Mouse (Mus musculus): Measurements from ENCODE around the gene Dse.
A peak's percentile ranks its signal among the peaks of the same experiment; 100 is the strongest.

Gene Dse

DNA sequence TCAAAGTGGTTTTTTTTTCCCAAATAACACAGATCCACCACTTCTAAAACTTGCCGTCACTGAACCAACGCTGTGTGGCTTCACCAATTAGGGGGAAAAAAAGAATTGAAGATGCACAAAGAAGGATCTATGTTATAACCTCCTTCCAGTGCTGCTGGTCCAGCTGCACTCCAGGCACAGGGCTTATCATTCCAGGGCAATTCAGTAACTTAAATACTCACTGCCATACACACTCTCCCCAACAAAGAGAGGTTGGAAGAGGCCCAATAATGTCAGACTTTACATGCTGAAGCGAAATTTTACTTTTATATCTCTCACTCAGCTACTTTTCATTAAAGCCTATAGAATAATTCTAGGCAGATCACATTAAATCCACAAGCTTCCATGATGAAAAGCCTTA lies 8.9 kb downstream of the Dse start:
- DNase-seq (ENCODE audit: low spot score) = no peak

DNA sequence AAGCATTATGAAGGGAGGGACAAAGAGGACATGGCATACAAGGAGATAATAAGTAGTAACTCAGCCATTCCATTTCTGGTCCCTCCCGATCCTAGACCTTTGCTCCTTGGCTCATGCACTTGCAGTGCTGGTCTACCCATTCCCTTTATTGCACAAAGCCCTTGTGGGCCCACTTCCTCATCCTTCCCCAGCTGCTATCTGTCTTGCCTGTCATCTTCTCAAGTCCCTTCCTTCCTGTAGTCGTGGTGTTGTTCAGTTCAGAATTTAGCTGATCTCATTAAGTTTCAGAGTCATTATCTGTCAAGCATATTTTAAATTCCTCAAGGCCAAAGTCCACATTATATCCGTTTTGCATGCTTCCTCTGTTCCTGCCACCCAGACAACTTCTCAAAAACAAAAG lies 9.5 kb downstream of the Dse start:
- no peak for DNase-seq (ENCODE audit: low spot score)

DNA sequence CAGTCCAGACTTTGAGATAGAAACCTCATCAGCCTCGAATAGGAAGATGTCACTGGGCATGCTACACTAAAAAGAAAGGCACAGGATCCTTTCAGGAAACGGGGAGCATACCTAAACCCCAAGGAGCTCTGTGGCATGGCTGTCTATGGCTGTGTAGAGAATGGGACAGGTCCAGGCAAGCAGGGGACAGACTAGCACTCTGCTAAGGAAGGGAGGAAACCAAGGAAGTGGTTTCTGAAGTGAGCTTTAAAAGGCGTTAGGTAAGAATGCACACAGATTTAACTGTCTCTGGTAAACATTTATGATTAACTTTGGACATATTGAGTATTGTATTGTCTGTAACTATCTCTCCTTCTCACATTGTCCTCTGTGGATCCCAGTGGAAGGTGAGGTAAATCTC lies 10.2 kb downstream of the Dse start:
- no peak for DNase-seq (ENCODE audit: low spot score)

DNA sequence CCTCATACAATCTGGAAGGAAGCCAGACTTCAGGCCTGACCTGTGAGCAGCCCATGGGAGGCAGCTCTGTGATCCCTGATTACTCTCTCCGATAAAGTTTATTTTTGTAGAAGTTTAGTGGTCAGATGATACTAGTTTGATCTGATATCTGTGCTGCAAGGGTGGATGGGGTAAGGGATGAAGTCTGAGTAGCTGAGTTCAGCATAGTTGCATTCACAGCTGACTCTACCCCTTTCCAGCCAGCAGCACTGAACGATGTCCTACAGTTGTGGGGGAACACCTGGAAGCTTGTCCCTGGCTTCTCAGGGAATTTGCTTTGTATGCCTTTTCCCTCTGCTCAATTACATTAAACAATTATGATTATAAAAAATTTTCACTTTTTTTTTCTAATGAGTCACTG lies 12.6 kb downstream of the Dse start:
- no peak for DNase-seq (ENCODE audit: low spot score)

DNA sequence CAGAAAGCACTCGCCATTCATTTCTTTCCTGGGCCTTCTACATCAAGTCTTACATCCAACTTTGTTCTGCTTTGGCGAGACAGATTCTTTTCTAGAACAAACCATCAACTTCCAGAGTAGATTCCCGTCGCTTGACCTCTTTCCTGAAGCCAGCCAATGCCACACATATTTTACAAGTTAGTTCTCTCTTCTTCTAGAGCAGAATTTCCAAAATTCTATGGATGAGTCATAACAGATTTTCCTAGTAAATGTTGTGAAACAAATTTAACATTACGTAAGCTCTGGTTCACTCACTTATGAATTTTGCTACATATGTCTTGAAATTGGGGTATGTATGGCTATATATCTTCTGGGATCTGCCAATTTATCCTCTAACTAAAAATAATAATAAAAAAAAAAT lies 13.0 kb downstream of the Dse start:
- no peak for DNase-seq (ENCODE audit: low spot score)

DNA sequence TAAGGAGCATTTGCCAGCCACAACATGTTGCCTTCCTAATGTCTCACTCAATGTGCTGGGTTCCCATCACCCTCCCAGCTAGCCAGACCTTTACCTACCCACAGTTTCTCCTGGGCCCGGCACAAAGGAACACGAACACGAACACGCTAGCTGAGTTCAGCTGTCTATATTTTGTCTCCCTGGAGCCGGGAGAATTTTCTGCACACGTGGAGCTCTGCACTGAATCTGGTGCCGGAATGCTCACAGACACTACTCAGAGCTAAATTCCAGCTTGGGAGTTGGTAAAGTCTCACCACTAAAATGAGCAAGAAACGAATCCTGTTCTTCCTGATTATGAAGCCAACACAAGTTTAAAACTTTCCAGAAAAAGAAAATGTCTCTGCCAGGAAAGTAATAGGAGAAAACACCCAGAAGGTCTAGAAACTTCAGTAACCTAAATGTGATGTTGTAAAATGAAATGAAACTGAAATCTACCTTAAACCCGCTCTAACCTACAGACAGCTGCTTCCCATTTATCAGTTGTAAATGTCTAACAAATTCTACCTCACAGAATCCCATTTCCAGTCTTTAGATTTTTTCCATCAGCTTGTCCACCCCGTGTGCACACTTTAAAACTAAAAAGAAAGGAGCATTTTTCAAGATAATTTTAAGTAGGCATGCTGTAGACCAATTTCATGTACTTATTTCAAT lies 20.8 kb downstream of the Dse start:
- no peak for DNase-seq (ENCODE audit: low spot score)

DNA sequence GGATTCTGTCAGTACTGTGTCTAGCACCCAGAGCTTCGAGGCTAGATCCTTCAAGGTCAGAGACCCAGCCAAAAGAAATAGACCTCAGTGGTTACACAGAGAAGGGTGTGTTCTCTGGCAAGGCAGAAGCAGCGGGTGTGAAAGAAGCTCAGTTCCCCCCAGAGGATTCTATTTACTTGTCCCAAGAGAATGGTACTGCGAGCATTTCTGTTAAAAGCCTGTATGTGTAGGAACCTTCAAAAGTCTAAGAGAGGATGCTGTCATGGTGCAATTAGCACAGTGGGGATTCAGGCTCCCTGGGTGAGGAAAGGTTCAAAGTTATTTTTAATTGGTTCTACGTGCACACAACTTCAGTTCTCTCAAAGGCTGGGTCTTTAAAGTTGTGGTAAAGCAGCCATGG lies 22.0 kb downstream of the Dse start:
- no peak for DNase-seq (ENCODE audit: low spot score)

DNA sequence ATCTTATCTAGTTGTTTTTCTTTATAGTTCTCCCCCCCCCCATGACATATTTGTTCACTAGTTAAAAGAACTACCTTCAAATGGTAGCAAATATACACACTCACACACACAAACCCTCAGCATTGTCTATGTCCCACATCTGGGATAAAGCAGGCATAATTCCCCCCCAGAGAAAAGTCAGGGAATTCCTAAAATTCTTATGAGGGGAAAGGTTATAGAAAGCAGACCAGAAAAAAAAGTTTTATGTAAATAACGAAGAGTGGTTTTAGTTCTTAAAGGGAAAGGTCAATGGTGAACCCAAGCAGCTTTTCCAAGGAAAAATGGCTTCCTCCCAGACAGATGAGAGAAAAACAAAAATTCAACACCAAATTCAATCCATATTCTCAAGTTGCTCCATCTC lies 22.6 kb downstream of the Dse start:
- no peak for DNase-seq (ENCODE audit: low spot score)

DNA sequence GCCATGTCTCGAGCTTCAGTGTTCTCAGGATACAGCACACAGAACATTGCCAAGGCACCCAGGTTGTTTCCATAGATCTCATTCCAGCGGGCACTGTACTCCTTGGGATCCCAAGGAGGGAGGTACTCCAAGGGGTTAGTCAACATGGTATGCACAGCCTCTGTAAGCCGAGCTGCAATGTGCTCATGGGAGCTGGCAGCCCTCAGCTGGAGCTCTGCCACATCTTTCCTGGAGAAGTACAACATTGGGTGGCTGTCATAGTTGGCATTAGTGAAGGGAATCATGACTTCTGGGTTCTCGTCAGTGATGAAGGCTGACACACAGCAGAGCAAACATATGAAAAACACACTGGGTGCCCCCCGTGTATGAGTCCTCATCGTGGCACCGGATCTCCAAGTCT lies 23.8 kb downstream of the Dse start:
- DNase-seq (ENCODE audit: low spot score) = no peak

DNA sequence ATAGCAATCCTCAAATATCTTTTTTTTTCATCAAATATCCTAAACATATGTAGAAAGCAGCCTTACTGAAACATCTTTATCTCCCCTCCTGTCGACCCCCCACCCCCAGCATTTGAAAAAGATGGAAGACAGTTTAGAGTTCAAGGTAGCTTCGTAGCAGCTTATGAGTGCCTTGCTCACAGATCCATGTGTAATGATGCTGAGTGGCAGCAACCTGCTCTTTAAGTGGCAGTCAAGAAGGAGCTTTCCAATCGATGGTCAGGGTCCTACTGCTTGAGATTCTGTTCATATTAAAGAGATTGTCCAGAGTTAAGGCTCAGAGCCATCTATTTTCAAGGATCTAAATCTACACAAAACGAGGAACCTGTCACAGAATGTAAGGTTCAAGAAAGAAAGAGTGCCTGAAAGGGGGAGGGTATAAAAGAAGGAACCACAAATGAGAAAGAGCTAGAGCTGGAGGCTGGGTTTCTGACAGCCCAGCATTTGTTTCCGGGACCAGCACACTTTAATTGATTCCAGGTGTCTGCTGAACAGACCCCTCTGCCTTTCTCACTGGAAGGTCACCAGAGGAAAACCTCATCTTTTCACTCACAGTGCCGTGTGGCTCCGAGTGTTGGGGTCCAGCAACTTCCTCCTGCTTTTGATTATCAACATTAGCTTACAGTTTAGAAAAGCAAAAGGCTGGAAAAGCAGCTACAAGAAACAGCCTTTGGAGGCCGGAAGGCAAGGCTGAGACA lies 31.5 kb downstream of the Dse start:
- no peak for DNase-seq (ENCODE audit: low spot score)

DNA sequence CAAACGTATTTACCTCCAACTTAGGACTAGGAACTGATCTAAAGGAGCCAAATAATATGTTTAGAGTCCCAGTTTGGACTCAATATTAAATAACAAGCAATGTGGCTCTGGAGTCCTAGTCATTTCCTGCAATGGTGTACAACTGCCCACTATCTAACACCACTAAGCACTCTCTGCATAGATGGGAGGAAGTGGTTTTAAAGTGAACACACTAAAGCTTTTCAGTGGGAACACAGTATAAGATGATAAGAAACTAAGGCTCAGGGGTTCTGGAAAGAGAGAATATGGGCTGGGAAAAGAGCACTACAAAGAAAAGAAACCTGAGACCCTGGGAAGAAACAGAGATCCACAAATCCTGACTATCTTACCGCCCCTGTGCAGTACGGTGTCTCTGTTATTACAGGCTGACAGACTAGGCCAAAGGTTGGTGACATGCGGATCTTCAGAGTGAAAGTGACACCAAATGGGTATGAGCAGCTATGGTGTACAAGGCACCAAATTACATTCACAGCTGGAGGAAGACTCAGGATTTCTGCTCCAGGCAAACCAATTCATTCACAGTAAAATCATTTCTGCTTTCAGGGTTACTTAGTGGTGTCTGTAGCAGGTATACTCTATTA lies 34.7 kb downstream of the Dse start:
- peak; percentile 9 for DNase-seq (ENCODE audit: low spot score)

DNA sequence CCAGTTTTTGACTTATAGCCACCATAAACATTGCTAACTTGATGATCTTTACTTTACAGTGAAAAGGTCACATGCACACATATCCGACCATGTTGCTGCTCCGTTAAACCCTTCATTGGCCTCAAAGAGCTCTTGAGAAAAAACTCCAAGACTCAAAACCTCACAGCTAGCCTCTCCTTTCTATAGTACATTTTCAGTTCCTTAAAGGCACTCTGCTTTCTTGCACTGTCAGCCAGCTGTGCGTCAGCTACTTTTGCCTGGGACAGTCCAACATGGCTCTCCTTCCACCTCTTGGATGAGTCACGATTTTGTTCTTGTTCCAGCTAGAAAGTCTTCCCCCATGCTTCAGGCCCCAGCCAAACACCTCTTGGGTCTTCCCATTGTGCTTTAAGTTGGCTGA lies 35.9 kb downstream of the Dse start:
- peak; percentile 20 for DNase-seq (ENCODE audit: low spot score)

DNA sequence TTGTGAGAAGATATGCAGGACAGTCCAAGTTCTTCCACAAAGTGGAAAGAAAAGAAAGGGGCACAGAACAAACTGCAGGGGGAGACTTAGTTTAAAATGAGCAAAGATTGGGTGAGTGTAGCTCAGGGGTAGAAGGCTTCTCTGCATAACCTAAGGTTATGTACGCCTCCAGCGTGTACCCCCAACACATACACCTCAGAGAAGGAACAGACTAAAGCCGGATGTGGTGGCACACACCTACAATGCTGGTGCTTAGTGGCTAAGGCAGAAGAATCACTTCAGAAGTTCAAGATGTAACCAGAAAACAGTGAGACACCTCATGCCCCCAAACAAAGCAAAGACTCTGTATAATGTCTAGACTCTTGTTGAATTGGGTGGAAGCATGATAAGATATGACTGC lies 36.3 kb downstream of the Dse start:
- peak; percentile 14 for DNase-seq (ENCODE audit: low spot score)

DNA sequence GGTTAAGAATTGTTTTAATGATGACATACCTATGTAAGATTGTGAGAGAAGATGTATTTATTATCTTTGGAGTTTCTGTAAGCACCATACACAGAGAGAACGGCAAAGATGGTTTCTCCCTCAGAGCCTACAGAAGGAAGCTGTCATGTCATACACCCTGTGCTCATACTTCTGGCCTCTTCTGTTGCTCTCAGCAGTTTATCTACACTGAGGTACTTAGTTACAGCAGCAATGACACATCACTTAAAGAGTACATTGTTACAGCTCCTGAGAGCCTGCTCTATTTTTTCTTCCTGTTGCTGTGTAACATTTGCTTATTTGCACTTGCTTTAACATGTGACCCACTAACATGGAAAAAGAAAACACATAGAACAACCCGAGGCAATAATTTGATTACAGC lies 40.5 kb downstream of the Dse start:
- no peak for DNase-seq (ENCODE audit: low spot score)

DNA sequence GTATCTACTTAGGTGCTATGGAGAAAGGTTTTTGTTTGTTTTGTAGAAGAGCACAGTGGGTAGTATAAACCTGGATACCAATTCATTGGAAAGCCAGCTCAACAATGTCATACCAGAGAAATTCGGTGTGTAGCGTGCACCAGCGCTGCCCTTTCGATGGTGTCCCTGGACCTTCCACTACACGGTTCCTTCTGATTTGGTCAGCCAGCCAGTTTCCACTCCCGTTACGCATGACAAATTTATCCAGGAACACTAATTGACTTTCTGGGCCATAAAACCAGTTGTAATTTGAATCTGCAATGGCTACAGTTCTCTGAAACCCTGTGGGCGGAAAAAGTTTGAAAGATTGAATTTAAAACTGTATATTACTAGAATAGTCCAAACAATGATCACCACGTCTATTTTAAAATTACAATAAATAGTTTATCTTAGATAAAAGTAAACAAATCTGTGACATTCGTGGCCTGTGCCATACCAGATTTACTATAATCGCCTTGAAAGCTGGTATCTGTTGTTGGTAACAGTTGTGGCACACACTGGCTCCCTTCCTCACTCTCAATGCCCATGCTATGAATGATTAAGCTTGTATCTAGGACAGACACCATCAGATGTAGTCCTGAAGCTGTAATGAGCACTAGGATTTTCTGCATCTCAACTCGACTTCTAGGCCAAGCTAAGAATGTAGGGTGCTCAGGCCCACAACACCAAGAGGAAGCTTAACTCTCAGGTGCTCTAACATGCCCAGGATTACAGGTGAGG lies 51.5 kb downstream of the Dse start:
- no peak for DNase-seq (ENCODE audit: low spot score)

DNA sequence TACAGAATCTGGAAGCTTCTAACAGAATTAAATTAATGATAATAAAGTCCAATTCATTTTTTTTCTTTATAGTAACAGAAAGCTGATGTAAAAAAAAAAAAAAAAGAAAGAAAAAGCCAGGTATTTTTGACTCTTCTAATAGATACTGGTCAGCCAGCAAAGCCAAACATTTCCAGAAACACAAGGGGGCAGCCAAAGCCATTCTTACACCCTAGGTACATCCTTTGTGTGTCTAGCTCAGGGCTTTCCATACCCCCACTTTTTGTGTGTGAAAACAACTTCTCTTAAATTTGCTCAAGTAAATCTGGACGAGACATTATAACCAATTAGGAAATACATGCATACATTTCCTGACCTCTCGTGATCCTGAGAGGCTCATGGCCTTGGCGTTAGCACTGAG lies 55.7 kb downstream of the Dse start:
- peak; percentile 13 for DNase-seq (ENCODE audit: low spot score)

DNA sequence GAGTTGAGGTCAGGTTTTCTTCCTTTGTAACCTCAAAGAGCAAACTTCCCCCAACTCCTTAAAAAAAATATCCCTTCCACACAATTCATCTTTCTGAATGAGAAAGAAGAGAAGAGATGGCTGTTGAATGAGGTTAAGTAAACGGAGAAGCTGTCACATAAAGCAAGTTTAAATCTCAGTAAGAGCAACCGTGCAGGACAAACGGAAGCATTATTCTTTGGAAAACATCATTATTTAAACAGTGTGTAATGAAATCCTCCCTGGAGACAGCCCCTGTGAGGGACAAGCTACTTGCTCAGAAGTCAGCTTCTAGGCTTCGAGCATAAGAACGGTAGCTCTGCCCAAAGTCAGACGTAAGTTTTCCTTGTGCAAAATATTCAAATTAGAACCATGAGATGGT lies 57.1 kb downstream of the Dse start:
- DNase-seq (ENCODE audit: low spot score) = no peak

DNA sequence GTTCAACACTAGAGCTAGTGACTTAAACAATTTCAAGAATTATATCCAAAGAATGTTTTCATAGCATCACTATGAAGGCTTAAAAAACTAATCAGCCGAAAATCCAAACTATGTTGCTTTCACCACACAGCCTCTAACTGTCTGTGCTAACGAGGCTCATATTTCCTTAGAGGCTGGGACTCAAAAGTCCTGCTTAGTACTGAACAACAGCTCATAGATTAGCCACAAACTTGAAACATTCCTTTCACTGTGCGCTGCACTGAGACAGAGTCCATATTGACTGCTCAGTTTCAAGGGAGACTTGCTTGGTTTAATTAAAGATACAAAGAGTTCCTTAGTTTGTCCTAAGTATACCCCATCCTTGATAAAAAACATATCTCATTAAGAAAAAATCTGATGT lies 57.7 kb downstream of the Dse start:
- DNase-seq (ENCODE audit: low spot score) = no peak

DNA sequence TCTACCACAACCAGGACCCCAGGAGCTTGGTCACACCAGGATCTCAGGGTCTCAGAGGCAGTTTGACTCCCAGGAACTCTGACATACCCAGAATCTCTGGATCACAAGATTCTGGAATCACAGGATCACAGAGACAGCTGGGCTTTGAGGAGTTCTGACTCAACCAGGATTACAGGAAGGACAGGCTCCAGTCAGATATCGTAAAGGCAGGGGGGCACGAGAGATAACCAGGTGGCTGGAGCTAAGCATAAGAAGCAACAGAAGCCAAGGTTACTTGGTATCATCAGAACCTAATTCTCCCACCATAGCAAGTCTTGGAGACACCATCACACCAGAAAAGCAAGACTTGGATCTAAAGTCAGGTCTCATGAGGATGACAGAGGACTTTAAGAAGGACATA lies 65.8 kb downstream of the Dse start:
- DNase-seq (ENCODE audit: low spot score) = no peak

DNA sequence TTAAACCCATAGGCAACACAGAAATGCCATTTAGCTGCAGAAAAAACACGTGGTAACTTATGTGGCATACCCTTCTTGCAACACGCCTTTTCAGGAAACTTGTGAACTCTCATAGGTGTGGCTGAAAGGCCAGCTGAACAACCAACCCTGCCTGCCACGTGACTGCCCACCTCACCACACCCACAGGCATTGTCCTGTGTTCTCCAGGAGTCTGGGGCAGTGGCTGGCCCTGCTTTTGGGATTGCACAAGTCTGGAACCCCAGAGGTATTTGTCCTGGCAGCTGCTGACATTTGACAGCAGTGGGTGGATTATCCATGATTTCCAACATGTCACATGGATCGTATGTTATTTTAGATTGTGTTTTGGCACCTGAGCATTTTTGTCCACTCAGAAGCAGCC lies 67.7 kb downstream of the Dse start:
- DNase-seq (ENCODE audit: low spot score) = peak; percentile 14

DNA sequence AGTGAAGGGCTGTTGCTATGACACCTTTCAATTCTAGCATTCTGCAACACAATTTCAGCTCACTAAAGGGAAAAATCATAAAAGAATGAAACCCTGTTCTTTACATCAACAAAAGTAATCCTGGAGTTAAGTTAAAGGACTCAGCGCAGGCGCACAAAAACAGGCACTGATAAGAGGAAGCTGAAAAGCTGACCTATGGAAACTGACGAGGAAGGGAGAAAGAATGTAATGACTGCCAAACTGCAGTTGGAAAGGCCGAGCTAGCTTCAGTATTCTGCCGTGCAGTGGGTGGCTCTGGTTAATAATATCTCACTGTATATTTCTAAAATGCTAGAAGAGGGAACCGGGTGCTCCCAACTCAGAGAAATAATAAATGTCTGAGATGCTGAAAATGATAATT lies 69.5 kb downstream of the Dse start:
- no peak for DNase-seq (ENCODE audit: low spot score)

DNA sequence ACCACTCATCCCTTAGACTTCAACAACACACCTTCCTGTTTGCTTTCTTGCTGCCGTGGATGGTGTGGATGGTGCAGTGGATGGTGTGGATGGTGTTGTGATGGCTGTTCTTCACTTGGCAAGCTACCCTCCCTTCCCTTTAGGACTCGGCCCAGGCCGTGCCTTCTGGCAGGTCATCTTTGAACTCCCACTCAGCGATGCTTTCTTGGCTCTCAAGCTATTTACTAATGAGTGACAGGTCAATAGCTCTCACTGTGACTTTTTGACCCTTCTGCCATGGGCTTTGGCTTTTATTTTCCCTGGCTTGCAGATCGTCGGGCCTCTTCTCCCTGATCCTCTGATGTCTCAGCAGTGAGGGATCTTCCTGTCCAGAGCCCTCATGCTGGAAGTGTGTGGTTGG lies 71.1 kb downstream of the Dse start:
- DNase-seq (ENCODE audit: low spot score) = no peak

DNA sequence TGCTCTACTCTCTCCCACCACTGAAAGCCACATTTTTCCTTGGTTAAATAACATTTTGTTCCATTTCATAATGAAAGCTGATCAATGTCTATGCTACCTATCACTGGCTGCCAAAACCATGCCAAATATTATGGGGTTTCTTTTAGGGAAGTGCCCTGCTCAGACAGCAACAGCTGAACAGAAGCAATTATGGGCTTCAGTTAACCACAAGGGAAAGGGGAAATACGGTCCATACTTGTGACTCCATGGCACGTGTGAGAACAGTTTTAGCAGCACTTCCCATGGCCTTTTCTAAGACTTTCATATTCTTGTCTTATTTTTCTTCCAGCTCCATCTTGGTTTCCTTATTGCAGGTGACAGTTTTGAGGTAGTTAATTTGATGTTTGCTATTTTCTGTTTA lies 76.2 kb downstream of the Dse start:
- peak; percentile 33 for DNase-seq (ENCODE audit: low spot score)
